Mouse (Mus musculus): ENCODE data around the gene Slc10a3. TPM values are rescaled to one million over a fixed set of nuclear protein-coding genes. Genes with fewer than 3 reads are reported as not detected.

The Slc10a3 gene
- total and polyA plus RNA-seq, 3 experiments = 16.0 to 19.4 TPM; not detected in 1

Other genes starting within 250 kb of the Slc10a3 start
- not detected in 2 replicates for gene Opn1mw, start 245.9 kb downstream of the Slc10a3 start, total RNA-seq (2012; rRNA removed)
- gene Opn1mw, start 245.9 kb downstream of the Slc10a3 start, polyA plus RNA-seq (2012; ENCODE audit: insufficient read depth in 1 of 2, insufficient read length in 2 of 2, low read depth in 1 of 2, low replicate concordance in 2 of 2, missing spikeins in 1 of 2) = not detected
- 12.5 and 16.2 TPM in 2 replicates for gene Mecp2, start 238.0 kb downstream of the Slc10a3 start, total RNA-seq (2012; rRNA removed)
- gene Mecp2, start 238.0 kb downstream of the Slc10a3 start, polyA plus RNA-seq (2012; ENCODE audit: insufficient read depth in 1 of 2, insufficient read length in 2 of 2, low read depth in 1 of 2, low replicate concordance in 2 of 2, missing spikeins in 1 of 2) = 10 to 100 TPM in 1 of 2 experiments, not detected in 1; 20.7 TPM
- not detected in 2 replicates for gene Tex28, start 205.5 kb downstream of the Slc10a3 start, total RNA-seq (2012; rRNA removed)
- not detected for gene Tex28, start 205.5 kb downstream of the Slc10a3 start, polyA plus RNA-seq (2012; ENCODE audit: insufficient read depth in 1 of 2, insufficient read length in 2 of 2, low read depth in 1 of 2, low replicate concordance in 2 of 2, missing spikeins in 1 of 2)
- not detected in 2 replicates for gene Tktl1, start 196.1 kb downstream of the Slc10a3 start, total RNA-seq (2012; rRNA removed)
- under 1 TPM in 1 of 2 experiments, not detected in 1; 0.04 TPM for gene Tktl1, start 196.1 kb downstream of the Slc10a3 start, polyA plus RNA-seq (2012; ENCODE audit: insufficient read depth in 1 of 2, insufficient read length in 2 of 2, low read depth in 1 of 2, low replicate concordance in 2 of 2, missing spikeins in 1 of 2)
- gene Flna, start 123.5 kb downstream of the Slc10a3 start, total RNA-seq (2012; rRNA removed) = 111 and 155 TPM in 2 replicates
- gene Flna, start 123.5 kb downstream of the Slc10a3 start, polyA plus RNA-seq (2012; ENCODE audit: insufficient read depth in 1 of 2, insufficient read length in 2 of 2, low read depth in 1 of 2, low replicate concordance in 2 of 2, missing spikeins in 1 of 2) = 100 to 1,000 TPM; 147 to 233 TPM
- gene Emd, start 118.7 kb downstream of the Slc10a3 start, total RNA-seq (2012; rRNA removed) = 52.2 and 55.5 TPM in 2 replicates
- 100 to 1,000 TPM; 130 to 157 TPM for gene Emd, start 118.7 kb downstream of the Slc10a3 start, polyA plus RNA-seq (2012; ENCODE audit: insufficient read depth in 1 of 2, insufficient read length in 2 of 2, low read depth in 1 of 2, low replicate concordance in 2 of 2, missing spikeins in 1 of 2)
- gene Rpl10, start 102.5 kb downstream of the Slc10a3 start, total RNA-seq (2012; rRNA removed) = 3,229 and 3,230 TPM in 2 replicates
- gene Rpl10, start 102.5 kb downstream of the Slc10a3 start, polyA plus RNA-seq (2012; ENCODE audit: insufficient read depth in 1 of 2, insufficient read length in 2 of 2, low read depth in 1 of 2, low replicate concordance in 2 of 2, missing spikeins in 1 of 2) = 100 to 1,000 TPM in 1 of 2 experiments, not detected in 1; 232 TPM
- 26.1 and 28.0 TPM in 2 replicates for gene Taz, start 91.4 kb downstream of the Slc10a3 start, total RNA-seq (2012; rRNA removed)
- gene Taz, start 91.4 kb downstream of the Slc10a3 start, polyA plus RNA-seq (2012; ENCODE audit: insufficient read depth in 1 of 2, insufficient read length in 2 of 2, low read depth in 1 of 2, low replicate concordance in 2 of 2, missing spikeins in 1 of 2) = 10 to 100 TPM in 1 of 2 experiments, not detected in 1; 34.1 TPM
- gene Dnase1l1, start 91.0 kb downstream of the Slc10a3 start, total RNA-seq (2012; rRNA removed) = 5.0 and 5.6 TPM in 2 replicates
- gene Dnase1l1, start 91.0 kb downstream of the Slc10a3 start, polyA plus RNA-seq (2012; ENCODE audit: insufficient read depth in 1 of 2, insufficient read length in 2 of 2, low read depth in 1 of 2, low replicate concordance in 2 of 2, missing spikeins in 1 of 2) = 1 to 10 TPM in 1 of 2 experiments, not detected in 1; 9.5 TPM
- 31.7 and 41.6 TPM in 2 replicates for gene Atp6ap1, start 76.3 kb downstream of the Slc10a3 start, total RNA-seq (2012; rRNA removed)
- 100 to 1,000 TPM in 1 of 2 experiments, 10 to 100 TPM in 1; 75.5 to 355 TPM for gene Atp6ap1, start 76.3 kb downstream of the Slc10a3 start, polyA plus RNA-seq (2012; ENCODE audit: insufficient read depth in 1 of 2, insufficient read length in 2 of 2, low read depth in 1 of 2, low replicate concordance in 2 of 2, missing spikeins in 1 of 2)
- 5.2 and 6.4 TPM in 2 replicates for gene Gdi1, start 68.4 kb downstream of the Slc10a3 start, total RNA-seq (2012; rRNA removed)
- 10 to 100 TPM in 1 of 2 experiments, not detected in 1; 24.5 TPM for gene Gdi1, start 68.4 kb downstream of the Slc10a3 start, polyA plus RNA-seq (2012; ENCODE audit: insufficient read depth in 1 of 2, insufficient read length in 2 of 2, low read depth in 1 of 2, low replicate concordance in 2 of 2, missing spikeins in 1 of 2)
- gene Fam50a, start 60.3 kb downstream of the Slc10a3 start, total RNA-seq (2012; rRNA removed) = 43.6 and 46.3 TPM in 2 replicates
- 100 to 1,000 TPM in 1 of 2 experiments, 10 to 100 TPM in 1; 64.8 to 107 TPM for gene Fam50a, start 60.3 kb downstream of the Slc10a3 start, polyA plus RNA-seq (2012; ENCODE audit: insufficient read depth in 1 of 2, insufficient read length in 2 of 2, low read depth in 1 of 2, low replicate concordance in 2 of 2, missing spikeins in 1 of 2)
- 7.3 and 8.3 TPM in 2 replicates for gene Plxna3, start 44.3 kb downstream of the Slc10a3 start, total RNA-seq (2012; rRNA removed)
- gene Plxna3, start 44.3 kb downstream of the Slc10a3 start, polyA plus RNA-seq (2012; ENCODE audit: insufficient read depth in 1 of 2, insufficient read length in 2 of 2, low read depth in 1 of 2, low replicate concordance in 2 of 2, missing spikeins in 1 of 2) = 10 to 100 TPM in 1 of 2 experiments, not detected in 1; 13.7 TPM
- 52.7 and 61.7 TPM in 2 replicates for gene Lage3, start 19.7 kb downstream of the Slc10a3 start, total RNA-seq (2012; rRNA removed)
- 10 to 100 TPM in 1 of 2 experiments, not detected in 1; 88.1 TPM for gene Lage3, start 19.7 kb downstream of the Slc10a3 start, polyA plus RNA-seq (2012; ENCODE audit: insufficient read depth in 1 of 2, insufficient read length in 2 of 2, low read depth in 1 of 2, low replicate concordance in 2 of 2, missing spikeins in 1 of 2)
- gene Ubl4a, start 131 bp downstream of the Slc10a3 start, total RNA-seq (2012; rRNA removed) = 23.4 and 24.0 TPM in 2 replicates
- gene Ubl4a, start 131 bp downstream of the Slc10a3 start, polyA plus RNA-seq (2012; ENCODE audit: insufficient read depth in 1 of 2, insufficient read length in 2 of 2, low read depth in 1 of 2, low replicate concordance in 2 of 2, missing spikeins in 1 of 2) = 10 to 100 TPM in 1 of 2 experiments, not detected in 1; 82.4 TPM
- 4.8 and 6.4 TPM in 2 replicates for gene Fam3a, start 19.9 kb upstream of the Slc10a3 start, total RNA-seq (2012; rRNA removed)
- 10 to 100 TPM in 1 of 2 experiments, not detected in 1; 14.6 TPM for gene Fam3a, start 19.9 kb upstream of the Slc10a3 start, polyA plus RNA-seq (2012; ENCODE audit: insufficient read depth in 1 of 2, insufficient read length in 2 of 2, low read depth in 1 of 2, low replicate concordance in 2 of 2, missing spikeins in 1 of 2)
- 26.6 and 29.1 TPM in 2 replicates for gene Ikbkg, start 19.9 kb upstream of the Slc10a3 start, total RNA-seq (2012; rRNA removed)
- gene Ikbkg, start 19.9 kb upstream of the Slc10a3 start, polyA plus RNA-seq (2012; ENCODE audit: insufficient read depth in 1 of 2, insufficient read length in 2 of 2, low read depth in 1 of 2, low replicate concordance in 2 of 2, missing spikeins in 1 of 2) = 10 to 100 TPM in 1 of 2 experiments, not detected in 1; 21.7 TPM
- gene G6pdx, start 55.8 kb upstream of the Slc10a3 start, total RNA-seq (2012; rRNA removed) = 27.9 and 37.0 TPM in 2 replicates
- 10 to 100 TPM in 1 of 2 experiments, not detected in 1; 54.1 TPM for gene G6pdx, start 55.8 kb upstream of the Slc10a3 start, polyA plus RNA-seq (2012; ENCODE audit: insufficient read depth in 1 of 2, insufficient read length in 2 of 2, low read depth in 1 of 2, low replicate concordance in 2 of 2, missing spikeins in 1 of 2)
- not detected in 2 replicates for gene Gm6880, start 108.0 kb upstream of the Slc10a3 start, total RNA-seq (2012; rRNA removed)
- not detected for gene Gm6880, start 108.0 kb upstream of the Slc10a3 start, polyA plus RNA-seq (2012; ENCODE audit: insufficient read depth in 1 of 2, insufficient read length in 2 of 2, low read depth in 1 of 2, low replicate concordance in 2 of 2, missing spikeins in 1 of 2)
- gene Olfr1326-ps1, start 201.5 kb upstream of the Slc10a3 start, total RNA-seq (2012; rRNA removed) = not detected in 2 replicates
- gene Olfr1326-ps1, start 201.5 kb upstream of the Slc10a3 start, polyA plus RNA-seq (2012; ENCODE audit: insufficient read depth in 1 of 2, insufficient read length in 2 of 2, low read depth in 1 of 2, low replicate concordance in 2 of 2, missing spikeins in 1 of 2) = not detected
- gene Olfr1325, start 219.3 kb upstream of the Slc10a3 start, total RNA-seq (2012; rRNA removed) = not detected in 2 replicates
- not detected for gene Olfr1325, start 219.3 kb upstream of the Slc10a3 start, polyA plus RNA-seq (2012; ENCODE audit: insufficient read depth in 1 of 2, insufficient read length in 2 of 2, low read depth in 1 of 2, low replicate concordance in 2 of 2, missing spikeins in 1 of 2)